Mouse (Mus musculus) small intestine, adult 2 months (tissue): ENCODE measurements around the gene Rom1.

ENCODE experiments used
- CTCF ChIP-seq: fragments of 200-500 bp; IDR thresholded peaks from 2 replicates; pipeline ENCODE4 v1.5.1; 2012; ENCODE audit warnings: low read depth, mild to moderate bottlenecking, control low read depth, inconsistent platforms, low read length, moderate library complexity, mixed read lengths; ENCODE audit not compliant: insufficient replicate concordance, insufficient read length; ENCODE audit errors: extremely low read depth
- POLR2A ChIP-seq: fragments of 200-500 bp; IDR thresholded peaks from 2 replicates; pipeline ENCODE4 v1.6.1; 2012; ENCODE audit warnings: low read depth, mild to moderate bottlenecking, control low read depth, inconsistent platforms, low read length, moderate library complexity

- no peak for TF ChIP-seq CTCF
- TF ChIP-seq POLR2A: no peak
These were observed 10.2 kb downstream of the Rom1 start for GRCm38 (mm10) chr19:8919000-8919399.
